ENCODE assay signal across 8 mouse cellular contexts in the genomic region with DNA sequence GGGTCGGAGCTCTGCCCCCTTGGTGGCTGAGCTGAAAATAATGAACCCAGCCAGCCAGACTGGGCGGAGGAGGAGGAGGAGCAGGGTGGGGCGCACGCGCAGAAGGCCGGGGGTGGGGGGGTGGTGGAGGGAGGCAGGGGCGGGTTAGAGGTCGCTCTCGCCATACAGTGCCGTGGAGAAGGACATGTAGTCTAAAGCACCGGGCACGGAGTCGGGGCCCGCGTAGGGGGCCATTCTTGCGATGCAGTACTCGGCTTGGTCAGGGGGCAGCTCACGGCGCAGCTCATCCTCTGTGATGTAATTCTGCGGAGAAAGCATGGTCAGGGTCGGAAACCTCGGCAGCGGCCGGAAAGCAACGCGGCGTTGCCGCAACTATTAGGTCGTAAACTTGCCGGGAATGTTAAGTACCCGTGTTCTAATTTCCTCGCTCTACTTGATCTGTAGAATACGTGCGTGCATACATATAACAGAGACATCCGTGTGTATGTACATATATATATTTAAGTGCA. TPM values are rescaled to one million over a fixed set of nuclear protein-coding genes. Genes with fewer than 3 reads are reported as not detected.
DNase-seq lines count a peak whose midpoint lies in the region; ATAC-seq lines count a peak whose summit lies in the region.

No protein-coding gene starts in this region.

- no peaks in the 10 kb centered on the region for H3K27me3 ChIP-seq in hindbrain, embryonic 15.5 days

- DNase-seq in MEL-GATA-1-ER (ENCODE audit: extremely low read depth, low read depth): peak; percentile 82
- peak; percentile 90 to 91 for DNase-seq in cerebellum, postnatal 10 days
- DNase-seq in frontal cortex, postnatal 36 days (ENCODE audit: low spot score in 2 of 2): peak; percentile 76 to 86
- peak; percentile 73 to 79 for DNase-seq in layer of hippocampus, postnatal 36 days
- peak; percentile 79 for DNase-seq in lung, postnatal 25 days (ENCODE audit: low spot score)
- peak; percentile 91 for DNase-seq in retina, embryonic 14.5 days (ENCODE audit: low spot score)
- DNase-seq in thymus, postnatal 36 days: peak; percentile 71 to 76

- H3K9ac ChIP-seq in hindbrain, embryonic 15.5 days: peak overlapping the region; percentile 67

- peak overlapping the region; percentile 50 for H3K4me2 ChIP-seq in hindbrain, embryonic 15.5 days

- ATAC-seq in hindbrain, embryonic 15.5 days (ENCODE audit: low FRiP score, low read depth): peak; percentile 84

- no peaks in the 10 kb centered on the region for H3K9me3 ChIP-seq in hindbrain, embryonic 15.5 days

- 23% methylated on average over 35 of the region's 35 CpGs for WGBS in hindbrain, embryonic 15.5 days

- H3K36me3 ChIP-seq in hindbrain, embryonic 15.5 days: peaks cover 5% of the 10 kb centered on the region; the same call in 1 of the 2 replicates

- H3K27ac ChIP-seq in hindbrain, embryonic 15.5 days (replicated peaks): peak overlapping the region; percentile 96

- peak overlapping the region; percentile 69 for H3K4me3 ChIP-seq in hindbrain, embryonic 15.5 days

- H3K4me1 ChIP-seq in hindbrain, embryonic 15.5 days (replicated peaks): peaks cover 6% of the 10 kb centered on the region

RNA-seq across cellular contexts. Expression of a gene that starts 55.4 kb away (rescaled TPM):
- 46.1 and 55.4 TPM in 2 replicates for polyA plus RNA-seq in hindbrain, embryonic 15.5 days (2015; fragmentation: Nextera tagmentation; extraction: Ambion mirVana)
- 10 to 100 TPM; 32.1 to 39.1 TPM for total RNA-seq in layer of hippocampus, postnatal 36 days (2021)

Comparison
In these comparisons a context has a peak if more than half of its experiments do, and no peak if none do; other contexts are left out.
1. Peak in every context shown above with its lines: DNase-seq, ATAC-seq, H3K4me3 ChIP-seq and H3K27ac ChIP-seq.